Mouse (Mus musculus) kidney, postnatal 0 days (tissue): ENCODE results near the gene Mpp1. TPM values are rescaled to one million over a fixed set of nuclear protein-coding genes. Genes with fewer than 3 reads are reported as not detected.

Experiments used
- ATAC-seq: fragments of 200-750 bp; cut with Nextera tagmentation; replicated peaks from 2 replicates; pipeline ENCODE4 v1.8.0; 2017; ENCODE audit warnings: low read depth, moderate number of reproducible peaks, moderate TSS enrichment, moderate library complexity; ENCODE audit not compliant: low FRiP score
- DNase-seq: peaks from one replicate; pipeline ENCODE4 v3.0.0-alpha.2; 2016; ENCODE audit warnings: low spot score
- H3K27ac ChIP-seq: fragments of 300-500 bp; sonication (generic); 2 replicates; pipeline ENCODE4 v1.5.1; 2014; ENCODE audit warnings: mild to moderate bottlenecking
- H3K27me3 ChIP-seq: fragments of 300-500 bp; sonication (generic); 2 replicates; pipeline ENCODE4 v1.6.1; 2014; ENCODE audit warnings: low read length, mixed read lengths; ENCODE audit not compliant: insufficient read depth
- H3K36me3 ChIP-seq: fragments of 300-500 bp; sonication (generic); 2 replicates; pipeline ENCODE4 v1.6.1; 2014; ENCODE audit warnings: low read length, mixed read lengths; ENCODE audit not compliant: insufficient read depth
- H3K4me1 ChIP-seq: fragments of 300-500 bp; sonication (generic); replicated peaks from 2 replicates; pipeline ENCODE4 v1.6.1; 2014; ENCODE audit warnings: antibody characterized with exemption, low read length, mixed read lengths; ENCODE audit not compliant: insufficient read depth
- H3K4me2 ChIP-seq: fragments of 300-500 bp; sonication (generic); 2 replicates; pipeline ENCODE4 v1.6.1; 2014; ENCODE audit warnings: mild to moderate bottlenecking, low read length, moderate library complexity, mixed read lengths
- H3K4me3 ChIP-seq: fragments of 300-500 bp; sonication (generic); replicated peaks from 2 replicates; pipeline ENCODE4 v1.5.1; 2014; ENCODE audit warnings: low read depth, low read length
- H3K9ac ChIP-seq: fragments of 300-500 bp; sonication (generic); 2 replicates; pipeline ENCODE4 v1.6.1; 2014; ENCODE audit warnings: low read depth, low read length
- H3K9me3 ChIP-seq: fragments of 300-500 bp; sonication (generic); replicated peaks from 2 replicates; pipeline ENCODE4 v1.6.1; 2016; ENCODE audit warnings: low read length, inconsistent platforms, mixed read lengths
- CTCF ChIP-seq: IDR thresholded peaks from 2 replicates; pipeline ENCODE4 v1.5.1; 2016; ENCODE audit warnings: antibody characterized with exemption, low read depth, mild to moderate bottlenecking, moderate library complexity
- WGBS: fragments of 180-500 bp; shearing (Covaris S2); extraction: QIAGEN DNeasy Blood & Tissue Kit; methylation state at CpG from one replicate; pipeline ENCODE4 v1.1.7; 2014; 5-methylcytosine and 5-hydroxymethylcytosine counted together
- polyA plus RNA-seq: library from polyadenylated mRNA; unstranded; fragments of >200 nt; fragmentation: Nextera tagmentation; extraction: Ambion mirVana; gene quantifications from 2 replicates; pipeline ENCODE4 v1.2.1, GENCODE M21; 2015

Gene Mpp1
- polyA plus RNA-seq, 1 experiment from 2014 or later = 45.8 TPM

DNA sequence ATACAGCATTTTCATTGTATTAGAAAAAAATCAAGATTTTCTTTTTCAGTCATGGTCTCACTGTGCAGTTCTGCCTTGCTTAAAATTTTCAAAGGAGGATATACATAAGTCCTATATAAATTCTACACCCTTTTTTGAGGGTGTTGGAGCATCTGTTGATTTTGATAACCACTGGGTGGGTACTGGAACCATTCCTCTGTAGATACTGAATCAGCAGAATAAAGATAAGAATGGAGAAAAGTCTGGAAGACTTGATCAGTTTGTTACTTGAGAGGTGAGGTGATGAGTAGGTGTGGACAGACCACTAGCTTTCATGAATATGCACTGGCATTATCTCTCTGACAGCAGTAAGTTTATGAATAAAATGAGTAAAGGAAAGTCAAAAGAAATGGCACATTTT lies 15.3 kb downstream of the Mpp1 start:
- Histone ChIP-seq H3K4me3 (no peak overlapping the region), H3K27me3 (no peaks in the 10 kb centered on the region), H3K4me1 (no peaks in the 10 kb centered on the region), H3K27ac (no peak overlapping the region), H3K9me3 (no peaks in the 10 kb centered on the region), H3K4me2 (no peak overlapping the region), H3K9ac (no peak overlapping the region), H3K36me3 (0 out of 2 replicates have a peak, but pooled peaks cover 3% of the 10 kb centered on the region)
- ATAC-seq (no peak), DNase-seq (no peak)
- no peak for TF ChIP-seq CTCF

DNA sequence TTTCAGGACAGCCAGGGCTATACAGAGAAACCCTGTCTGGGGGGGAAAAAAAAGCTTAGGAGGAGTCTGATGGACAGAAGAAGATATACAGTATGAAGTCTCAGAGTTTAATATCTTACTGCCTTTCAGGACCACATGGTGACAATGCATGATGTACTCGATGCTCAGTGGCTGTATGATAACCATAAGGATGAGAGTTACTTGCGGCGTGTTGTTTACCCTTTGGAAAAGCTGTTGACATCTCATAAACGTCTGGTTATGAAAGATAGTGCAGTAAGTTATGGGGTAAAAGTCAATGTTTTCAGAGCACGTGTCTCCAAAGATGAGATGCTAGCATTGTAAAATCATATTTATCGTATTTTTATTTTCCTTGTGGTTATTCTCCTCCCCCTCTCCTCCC lies 28.5 kb downstream of the Mpp1 start:
- no peaks in the 10 kb centered on the region for H3K4me1 ChIP-seq
- H3K9me3 ChIP-seq = no peaks in the 10 kb centered on the region
- no peak for DNase-seq
- no peaks in the 10 kb centered on the region for H3K27me3 ChIP-seq
- no peak overlapping the region for H3K27ac ChIP-seq
- H3K4me2 ChIP-seq = no peak overlapping the region
- 0 out of 2 replicates have a peak, but pooled peaks cover 5% of the 10 kb centered on the region for H3K36me3 ChIP-seq
- H3K4me3 ChIP-seq = no peak overlapping the region
- no peak for TF ChIP-seq CTCF
- H3K9ac ChIP-seq = no peak overlapping the region
- no peak for ATAC-seq
- WGBS = 85% methylated on average over 6 of the region's 6 CpGs

DNA sequence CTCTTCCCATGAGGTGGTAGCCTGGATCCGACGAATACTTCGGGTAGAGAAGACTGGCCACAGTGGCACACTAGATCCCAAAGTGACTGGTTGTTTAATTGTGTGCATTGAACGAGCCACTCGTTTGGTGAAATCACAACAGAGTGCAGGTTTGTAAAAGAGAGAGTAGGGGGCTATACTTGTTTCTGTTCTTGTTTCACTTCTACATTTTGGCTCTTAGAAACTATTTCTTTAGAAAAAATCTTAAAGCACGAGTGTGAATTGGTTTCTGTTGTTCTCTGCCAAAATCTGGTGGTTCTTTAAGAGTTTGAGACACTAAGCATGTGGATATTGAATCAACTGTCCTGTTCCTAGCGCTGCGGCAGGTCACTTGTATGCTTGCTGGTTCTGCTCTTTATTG lies 32.0 kb downstream of the Mpp1 start:
- no peaks in the 10 kb centered on the region for H3K4me1 ChIP-seq
- no peak overlapping the region for H3K4me2 ChIP-seq
- no peaks in the 10 kb centered on the region for H3K36me3 ChIP-seq
- no peak for ATAC-seq
- no peak overlapping the region for H3K27ac ChIP-seq
- DNase-seq = no peak
- no peaks in the 10 kb centered on the region for H3K9me3 ChIP-seq
- no peaks in the 10 kb centered on the region for H3K27me3 ChIP-seq
- no peak for TF ChIP-seq CTCF
- H3K4me3 ChIP-seq = no peak overlapping the region
- H3K9ac ChIP-seq = no peak overlapping the region
- 82% methylated on average over 8 of the region's 8 CpGs for WGBS

DNA sequence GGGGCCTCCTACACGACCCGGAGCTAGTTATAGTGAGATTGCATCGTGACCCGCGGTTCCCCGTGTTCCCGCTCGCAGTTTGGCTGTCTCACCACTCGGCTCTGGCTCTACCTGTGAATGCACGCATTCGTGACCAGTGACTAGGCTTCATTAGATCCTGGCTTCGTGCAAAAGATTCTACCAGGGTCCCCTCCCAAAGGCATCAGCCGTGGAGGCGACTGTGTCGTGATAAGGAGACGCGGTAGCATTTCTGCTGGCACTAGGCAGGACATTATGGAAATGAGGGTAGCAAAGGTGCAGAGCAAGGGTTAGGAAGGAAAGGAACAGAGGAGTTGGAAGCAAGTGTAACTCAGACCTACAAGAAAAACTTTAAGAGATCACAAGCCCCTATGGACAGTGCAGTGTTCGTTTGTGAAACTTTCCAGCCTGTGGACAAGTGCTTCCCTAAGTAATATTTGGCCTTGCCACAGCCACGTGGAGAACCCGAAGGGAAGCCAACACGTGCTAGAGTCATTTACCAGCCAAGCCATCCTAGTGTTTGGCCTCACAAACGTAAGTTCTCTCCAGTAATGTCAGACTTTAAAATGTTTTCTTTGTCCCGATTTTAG lies 34.5 kb downstream of the Mpp1 start:
- peak overlapping the region; percentile 65 for H3K4me2 ChIP-seq
- ATAC-seq = no peak
- TF ChIP-seq CTCF = no peak

DNA sequence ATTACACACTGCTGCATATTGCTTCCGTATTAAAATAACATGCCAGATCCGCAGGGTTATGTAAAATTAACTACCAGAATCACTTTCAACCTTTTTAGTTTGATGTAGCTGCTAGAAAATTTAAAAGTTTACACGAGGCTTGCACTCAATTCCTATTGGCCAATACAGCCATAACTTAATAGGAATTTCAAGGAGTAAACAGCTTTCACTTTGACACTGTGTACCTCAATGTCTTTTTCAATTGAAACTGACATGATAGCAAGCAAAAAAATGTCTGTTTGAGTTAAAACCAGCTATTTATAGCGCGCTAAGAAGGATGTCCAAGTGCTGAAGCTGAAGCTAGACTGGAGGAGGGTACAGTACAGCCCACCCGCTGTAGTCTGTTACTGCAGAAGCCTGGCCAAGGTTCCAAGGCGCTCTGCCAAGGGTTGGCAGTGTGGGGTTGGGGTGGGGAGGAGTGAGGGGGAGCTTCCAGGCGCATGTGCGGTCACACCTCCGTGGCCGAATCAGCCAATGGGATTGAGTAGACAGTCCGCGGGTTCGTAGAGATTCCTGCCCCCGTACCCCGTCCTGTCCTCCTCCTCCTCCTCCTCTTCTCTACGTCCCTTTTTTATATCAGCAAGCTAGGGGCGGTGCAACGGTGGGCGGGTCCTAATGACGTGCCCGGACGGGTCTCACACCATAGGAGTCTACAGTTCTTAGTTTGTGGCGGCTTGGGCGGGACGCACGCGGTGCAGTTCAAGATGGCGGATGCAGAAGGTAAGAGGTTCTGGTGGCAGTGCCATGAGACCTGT lies 35.2 kb downstream of the Mpp1 start, which contains the start of gene Dkc1:
Dkc1 (plus strand) TSS at position 486 of the 794 bp plus-strand sequence.
- peak within 1 kb of the TSS; percentile 65 for H3K4me2 ChIP-seq
- no peak for TF ChIP-seq CTCF
- WGBS = 34% methylated on average over 29 of the region's 29 CpGs
- no peaks in the 10 kb centered on the region for H3K4me1 ChIP-seq
- H3K4me3 ChIP-seq = peak within 1 kb of the TSS; percentile 47
- H3K27me3 ChIP-seq = no peaks in the 10 kb centered on the region
- peak; percentile 100 for ATAC-seq
- peak within 1 kb of the TSS; percentile 52 for H3K9ac ChIP-seq
- H3K36me3 ChIP-seq = no peaks in the 10 kb centered on the region
- H3K27ac ChIP-seq = peak within 1 kb of the TSS; percentile 64
- peak; percentile 94 for DNase-seq
- H3K9me3 ChIP-seq = no peaks in the 10 kb centered on the region

More for the DNA sequence above, 34.5 kb downstream of the Mpp1 start:
- H3K9me3 ChIP-seq = no peaks in the 10 kb centered on the region
- peak; percentile 24 for DNase-seq
- H3K27ac ChIP-seq = peak overlapping the region; percentile 64
- peak overlapping the region; percentile 47 for H3K4me3 ChIP-seq
- H3K9ac ChIP-seq = peak overlapping the region; percentile 52
- no peaks in the 10 kb centered on the region for H3K4me1 ChIP-seq
- H3K27me3 ChIP-seq = no peaks in the 10 kb centered on the region
- 26% methylated on average over 23 of the region's 23 CpGs for WGBS
- H3K36me3 ChIP-seq = no peaks in the 10 kb centered on the region

DNA sequence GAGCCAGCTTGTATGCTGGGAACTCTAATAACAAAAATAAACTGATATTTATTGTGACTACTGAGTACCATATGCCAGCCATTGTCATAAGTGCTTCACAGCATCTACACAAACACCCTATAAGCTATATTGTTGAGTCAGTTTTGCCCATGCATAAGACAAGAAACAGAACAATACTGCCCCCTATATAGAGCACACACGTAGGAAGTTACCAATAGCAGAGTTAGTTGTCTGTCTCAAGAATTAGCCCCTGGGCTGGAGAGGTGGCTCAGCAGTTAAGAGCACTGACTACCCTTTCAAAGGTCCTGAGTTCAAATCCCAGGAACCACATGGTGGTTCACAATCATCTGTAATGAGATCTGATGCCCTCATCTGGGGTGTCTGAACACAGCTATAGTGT lies 45.2 kb downstream of the Mpp1 start:
- Histone ChIP-seq H3K9me3 (no peaks in the 10 kb centered on the region), H3K4me3 (no peak overlapping the region), H3K4me2 (no peak overlapping the region), H3K36me3 (no peaks in the 10 kb centered on the region), H3K4me1 (no peaks in the 10 kb centered on the region), H3K27me3 (no peaks in the 10 kb centered on the region), H3K27ac (no peak overlapping the region), H3K9ac (no peak overlapping the region)
- 35% methylated on average over 1 of the region's 1 CpGs for WGBS
- peak; percentile 28; the same call in 1 of the 2 replicates for TF ChIP-seq CTCF
- DNase-seq = peak; percentile 2
- no peak for ATAC-seq
